Mouse (Mus musculus) limb, embryonic 14.5 days (tissue): ENCODE measurements at regions not wholly inside any gene's neighbourhood (a gene's known extent, or its start where the extent isn't known, plus 50 kb on each side); places are given as distances from the start of the nearest gene placed in this dataset.

ENCODE experiments used
- ATAC-seq: fragments of 200-750 bp; cut with Nextera tagmentation; 2 replicates; pipeline ENCODE4 v1.8.0; 2017; ENCODE audit warnings: low read depth, moderate number of reproducible peaks, moderate TSS enrichment; ENCODE audit not compliant: low FRiP score
- DNase-seq: peaks from one replicate; pipeline ENCODE4 v3.0.0-alpha.2; 2015; ENCODE audit warnings: low spot score
- H3K27ac ChIP-seq: fragments of 300-500 bp; sonication (generic); replicated peaks from 2 replicates; pipeline ENCODE4 v1.5.1; 2014; ENCODE audit warnings: low read depth, mild to moderate bottlenecking, low read length, moderate library complexity, mixed read lengths
- H3K27me3 ChIP-seq: fragments of 300-500 bp; sonication (generic); 2 replicates; pipeline ENCODE4 v1.6.1; 2014; ENCODE audit warnings: low read length, mixed read lengths; ENCODE audit not compliant: control insufficient read depth, insufficient read depth
- H3K36me3 ChIP-seq: fragments of 300-500 bp; sonication (generic); 2 replicates; pipeline ENCODE4 v1.6.1; 2014; ENCODE audit warnings: mild to moderate bottlenecking, low read length, moderate library complexity, mixed read lengths; ENCODE audit not compliant: control insufficient read depth, insufficient read depth
- H3K4me1 ChIP-seq: fragments of 300-500 bp; sonication (generic); 2 replicates; pipeline ENCODE4 v1.6.1; 2014; ENCODE audit warnings: antibody characterized with exemption, low read length, mixed read lengths; ENCODE audit not compliant: control insufficient read depth, insufficient read depth
- H3K4me2 ChIP-seq: fragments of 300-500 bp; sonication (generic); replicated peaks from 2 replicates; pipeline ENCODE4 v1.6.1; 2014; ENCODE audit warnings: low read depth, mild to moderate bottlenecking, low read length, moderate library complexity; ENCODE audit not compliant: severe bottlenecking
- H3K4me3 ChIP-seq: fragments of 300-500 bp; sonication (generic); replicated peaks from 2 replicates; pipeline ENCODE4 v1.5.1; 2014; ENCODE audit warnings: low read length
- H3K9ac ChIP-seq: fragments of 300-500 bp; sonication (generic); 2 replicates; pipeline ENCODE4 v1.6.1; 2014; ENCODE audit warnings: mild to moderate bottlenecking, low read depth, low read length, moderate library complexity; ENCODE audit not compliant: severe bottlenecking
- H3K9me3 ChIP-seq: fragments of 300-500 bp; sonication (generic); 2 replicates; pipeline ENCODE4 v1.6.1; 2016; ENCODE audit warnings: low read length; ENCODE audit not compliant: control insufficient read depth
- POLR2A ChIP-seq: fragments of 200-500 bp; IDR thresholded peaks from 2 replicates; pipeline ENCODE4 v1.8.0; 2012; ENCODE audit warnings: inconsistent platforms, mild to moderate bottlenecking, moderate library complexity, borderline replicate concordance; ENCODE audit not compliant: insufficient read depth, insufficient read length; ENCODE audit errors: extremely low read depth
- WGBS: fragments of 180-500 bp; shearing (Covaris S2); extraction: QIAGEN DNeasy Blood & Tissue Kit; methylation state at CpG from one replicate; pipeline ENCODE4 v1.1.7; 2014; 5-methylcytosine and 5-hydroxymethylcytosine counted together

- TF ChIP-seq POLR2A: no peak
- Histone ChIP-seq H3K36me3 (no peaks in the 10 kb centered on the region), H3K4me3 (no peak overlapping the region), H3K27me3 (no peaks in the 10 kb centered on the region), H3K9ac (no peak overlapping the region), H3K9me3 (peaks cover 10% of the 10 kb centered on the region), H3K27ac (no peak overlapping the region), H3K4me1 (no peaks in the 10 kb centered on the region; the same call in 1 of the 2 replicates), H3K4me2 (no peak overlapping the region)
- ATAC-seq (no peak), DNase-seq (no peak)
- 67% methylated on average over 5 of the region's 5 CpGs for WGBS
These were observed 314.1 kb upstream of the Tgfbr2 start for GRCm38 (mm10) chr9:116489273-116489672.

DNA sequence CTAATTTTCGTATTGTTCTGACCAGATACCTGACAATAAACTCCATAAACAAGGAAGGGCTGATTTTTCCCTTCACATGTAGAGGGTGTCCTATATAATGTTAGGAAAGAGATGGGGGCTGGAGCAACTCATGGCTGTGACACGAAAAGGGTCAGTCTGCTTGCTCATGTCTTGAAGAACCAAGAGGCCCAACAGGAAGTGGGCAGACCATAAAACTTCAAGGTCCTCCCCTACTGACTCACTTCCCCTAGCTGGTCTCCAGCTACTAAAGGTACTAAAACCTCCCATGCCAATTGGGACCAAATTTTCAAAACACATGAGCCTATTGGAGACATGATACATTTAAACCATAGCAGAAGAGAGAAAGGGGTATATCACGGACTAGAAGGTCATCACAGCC lies 302.1 kb upstream of the Tgfbr2 start:
- Histone ChIP-seq H3K4me2 (no peak overlapping the region), H3K9ac (no peak overlapping the region), H3K27me3 (no peaks in the 10 kb centered on the region), H3K27ac (no peak overlapping the region), H3K4me1 (no peaks in the 10 kb centered on the region), H3K36me3 (no peaks in the 10 kb centered on the region), H3K9me3 (peaks cover 4% of the 10 kb centered on the region; the same call in 1 of the 2 replicates), H3K4me3 (no peak overlapping the region)
- ATAC-seq (no peak), DNase-seq (no peak)
- no peak for TF ChIP-seq POLR2A
- 58% methylated on average over 3 of the region's 3 CpGs for WGBS

DNA sequence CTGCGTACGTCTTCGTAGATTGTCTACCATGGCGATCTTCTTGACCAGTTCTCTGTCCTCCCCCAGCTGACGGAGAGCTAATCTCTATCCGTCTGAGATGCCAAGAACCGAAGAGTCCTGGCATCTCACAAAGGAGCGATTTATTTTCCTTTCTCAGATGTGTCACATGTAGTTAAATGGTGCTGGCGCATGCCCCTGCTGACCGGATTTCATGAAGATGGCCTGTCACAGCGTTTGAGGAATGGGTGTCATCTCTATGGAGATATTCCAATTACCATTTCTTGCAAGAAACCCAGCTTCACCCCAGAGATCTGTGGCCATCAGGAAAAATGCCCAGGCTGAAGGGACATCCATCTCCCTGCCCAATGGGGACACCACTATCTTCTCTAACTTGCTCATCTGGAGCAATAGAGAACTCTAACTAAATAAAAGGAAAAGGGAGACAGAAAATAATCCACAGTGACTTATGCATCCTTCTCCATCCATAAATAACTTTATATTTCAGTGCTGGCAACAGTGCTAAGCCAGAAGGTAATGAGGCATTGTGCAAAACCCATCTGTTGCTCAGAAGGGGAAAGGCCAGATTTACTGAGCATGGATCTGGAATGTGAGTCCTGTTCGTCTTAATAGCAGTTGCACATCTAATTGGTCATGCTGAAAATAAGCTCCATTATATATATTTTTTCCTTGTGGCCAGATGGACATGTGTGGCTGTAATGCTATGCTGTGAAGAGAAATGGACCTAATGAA lies 300.2 kb upstream of the Tgfbr2 start:
- DNase-seq (no peak), ATAC-seq (no peak)
- H3K9me3 ChIP-seq: peaks cover 4% of the 10 kb centered on the region; the same call in 1 of the 2 replicates
- 85% methylated on average over 12 of the region's 12 CpGs for WGBS
- no peak overlapping the region for H3K4me2 ChIP-seq
- H3K9ac ChIP-seq: no peak overlapping the region
- no peak overlapping the region for H3K27ac ChIP-seq
- H3K4me1 ChIP-seq: no peaks in the 10 kb centered on the region
- no peaks in the 10 kb centered on the region for H3K27me3 ChIP-seq
- TF ChIP-seq POLR2A: no peak
- no peak overlapping the region for H3K4me3 ChIP-seq
- H3K36me3 ChIP-seq: no peaks in the 10 kb centered on the region

DNA sequence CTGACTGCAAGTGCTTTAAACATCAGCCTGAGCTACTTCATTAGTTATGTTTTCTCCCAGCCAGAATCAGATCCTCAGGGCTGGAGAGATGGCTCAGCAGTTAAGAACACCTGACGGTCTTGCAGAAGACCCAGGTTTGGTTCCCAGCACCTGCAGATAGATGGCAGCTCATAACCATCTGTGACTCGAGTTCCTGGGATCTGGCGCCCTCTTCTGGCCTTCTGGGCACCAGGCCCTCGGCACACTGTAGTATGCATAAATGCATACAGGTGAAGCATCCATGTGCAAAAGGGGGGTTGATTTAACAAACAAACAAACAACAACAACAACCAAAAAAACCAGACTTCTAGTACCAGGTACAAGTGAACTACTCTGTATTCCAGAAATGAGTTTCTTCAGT lies 297.7 kb upstream of the Tgfbr2 start:
- 72% methylated on average over 4 of the region's 4 CpGs for WGBS
- no peak overlapping the region for H3K4me3 ChIP-seq
- H3K27ac ChIP-seq: no peak overlapping the region
- no peak overlapping the region for H3K9ac ChIP-seq
- H3K27me3 ChIP-seq: no peaks in the 10 kb centered on the region
- H3K4me1 ChIP-seq: no peaks in the 10 kb centered on the region
- no peak overlapping the region for H3K4me2 ChIP-seq
- ATAC-seq: no peak
- TF ChIP-seq POLR2A: no peak
- peaks cover 4% of the 10 kb centered on the region; the same call in 1 of the 2 replicates for H3K9me3 ChIP-seq
- DNase-seq: no peak
- H3K36me3 ChIP-seq: no peaks in the 10 kb centered on the region

GRCm38 (mm10) chr9:116468569-116469250 lies 293.6 kb upstream of the Tgfbr2 start:
- H3K27ac ChIP-seq: no peak overlapping the region
- ATAC-seq (no peak), DNase-seq (peak; percentile 18)
- no peaks in the 10 kb centered on the region for H3K4me1 ChIP-seq
- 64% methylated on average over 10 of the region's 10 CpGs for WGBS
- TF ChIP-seq POLR2A: no peak
- H3K4me3 ChIP-seq: no peak overlapping the region
- H3K9ac ChIP-seq: no peak overlapping the region
- no peaks in the 10 kb centered on the region for H3K36me3 ChIP-seq
- no peak overlapping the region for H3K4me2 ChIP-seq
- H3K9me3 ChIP-seq: peaks cover 4% of the 10 kb centered on the region; the same call in 1 of the 2 replicates
- no peaks in the 10 kb centered on the region for H3K27me3 ChIP-seq
